ENCODE assay signal across 35 mouse cellular contexts in genomic region chr17:35213071-35213470, GRCm38 (mm10). TPM values are rescaled to one million over a fixed set of nuclear protein-coding genes. Genes with fewer than 3 reads are reported as not detected.
"Had no signal": no experiment of that assay in that cellular context is flagged by ENCODE, and none has a peak within 500 bp of the region (broad histone marks: within the 10 kb centered on the region; RNA-seq: fewer than 3 reads in every experiment).

No protein-coding gene starts in this region.

- H3K9me3 ChIP-seq: embryonic facial prominence, embryonic 10.5 days; embryonic facial prominence, embryonic 12.5 days; embryonic facial prominence, embryonic 13.5 days; embryonic facial prominence, embryonic 15.5 days; forebrain, embryonic 10.5 days; forebrain, embryonic 12.5 days; forebrain, embryonic 13.5 days; forebrain, embryonic 15.5 days had no signal

- H3K4me2 ChIP-seq: embryonic facial prominence, embryonic 12.5 days; embryonic facial prominence, embryonic 13.5 days; embryonic facial prominence, embryonic 15.5 days; forebrain, embryonic 12.5 days; forebrain, embryonic 13.5 days; forebrain, embryonic 15.5 days had no signal

- H3K9ac ChIP-seq: embryonic facial prominence, embryonic 12.5 days; embryonic facial prominence, embryonic 13.5 days; embryonic facial prominence, embryonic 15.5 days; forebrain, embryonic 12.5 days; forebrain, embryonic 13.5 days; forebrain, embryonic 15.5 days; forebrain, postnatal 0 days had no signal

- DNase-seq: cerebellum, adult 8-10 months; cerebellum, adult 9-10 months; cerebellum, adult 9-11 months; cerebellum, postnatal 10 days; cerebellum, postnatal 14 days; cerebellum, postnatal 25 days; cerebellum, postnatal 36 days; embryo, embryonic 11 days; forebrain, postnatal 0 days; gastrocnemius, adult 2 months; gastrocnemius, postnatal 14 days; gastrocnemius, postnatal 25 days; gastrocnemius, postnatal 36 days; heart, adult 11 months; heart, adult 18-20 months; heart, adult 2 months had no signal

- H3K27me3 ChIP-seq: embryonic facial prominence, embryonic 12.5 days; embryonic facial prominence, embryonic 13.5 days; embryonic facial prominence, embryonic 15.5 days; forebrain, embryonic 13.5 days; forebrain, embryonic 15.5 days had no signal

- H3K36me3 ChIP-seq: embryonic facial prominence, embryonic 10.5 days; embryonic facial prominence, embryonic 12.5 days; embryonic facial prominence, embryonic 13.5 days; embryonic facial prominence, embryonic 15.5 days; forebrain, embryonic 10.5 days; forebrain, embryonic 12.5 days; forebrain, embryonic 15.5 days had no signal

- ATAC-seq: forebrain, embryonic 13.5 days; forebrain, embryonic 14.5 days; forebrain, embryonic 15.5 days; forebrain, embryonic 16.5 days; forebrain, postnatal 0 days had no signal

- H3K4me1 ChIP-seq: forebrain, embryonic 12.5 days; forebrain, embryonic 13.5 days; forebrain, embryonic 15.5 days had no signal

- H3K4me3 ChIP-seq: embryonic facial prominence, embryonic 10.5 days; embryonic facial prominence, embryonic 12.5 days; embryonic facial prominence, embryonic 13.5 days; embryonic facial prominence, embryonic 15.5 days; erythroblast, embryonic 14.5 days; forebrain, embryonic 10.5 days; forebrain, embryonic 12.5 days; forebrain, embryonic 13.5 days; forebrain, embryonic 15.5 days; gastrocnemius, adult 2 months; heart, adult 2 months had no signal

- H3K27ac ChIP-seq: embryonic facial prominence, embryonic 10.5 days; embryonic facial prominence, embryonic 12.5 days; embryonic facial prominence, embryonic 13.5 days; embryonic facial prominence, embryonic 15.5 days; forebrain, embryonic 10.5 days; forebrain, embryonic 12.5 days; forebrain, embryonic 13.5 days; forebrain, embryonic 15.5 days; gastrocnemius, adult 2 months; heart, adult 2 months had no signal

RNA-seq across cellular contexts. Expression of gene Gm16181, which starts 7.6 kb away (rescaled TPM):
- total RNA-seq: common myeloid progenitor, adult 5-6 weeks; forebrain, postnatal 0 days; gastrocnemius, adult 18-20 months; gastrocnemius, adult 2 months; gastrocnemius, adult 8-10 months; gastrocnemius, postnatal 14 days; gastrocnemius, postnatal 36 days; heart, adult 18-20 months; heart, adult 2 months had no signal
- polyA plus RNA-seq: cortical plate, adult 2 months; embryonic facial prominence, embryonic 11.5 days; embryonic facial prominence, embryonic 12.5 days; embryonic facial prominence, embryonic 13.5 days; erythroblast, embryonic 14.5 days; forebrain, embryonic 10.5 days; forebrain, embryonic 11.5 days; forebrain, embryonic 14.5 days; forebrain, postnatal 0 days; frontal cortex, adult 2 months had no signal

RNA-seq across cellular contexts. Expression of gene Lta, which starts 7.9 kb away (rescaled TPM):
- total RNA-seq: common myeloid progenitor, adult 5-6 weeks; forebrain, postnatal 0 days; granulocyte monocyte progenitor cell, adult 5-6 weeks had no signal
- polyA plus RNA-seq: embryonic facial prominence, embryonic 10.5 days; embryonic facial prominence, embryonic 11.5 days; forebrain, embryonic 10.5 days; forebrain, embryonic 11.5 days; forebrain, embryonic 12.5 days; forebrain, embryonic 13.5 days had no signal

RNA-seq across cellular contexts. Expression of gene Tnf, which starts 11.3 kb away (rescaled TPM):
- total RNA-seq: gastrocnemius, adult 18-20 months; gastrocnemius, adult 2 months had no signal
- polyA plus RNA-seq: embryonic facial prominence, embryonic 10.5 days; embryonic facial prominence, embryonic 11.5 days; forebrain, embryonic 11.5 days; forebrain, embryonic 12.5 days; forebrain, embryonic 13.5 days; forebrain, embryonic 14.5 days; forebrain, embryonic 15.5 days; forebrain, embryonic 16.5 days; forebrain, postnatal 0 days had no signal

RNA-seq across cellular contexts. Expression of gene Ltb, which starts 18.8 kb away (rescaled TPM):
- total RNA-seq: gastrocnemius, adult 2 months; gastrocnemius, adult 8-10 months; gastrocnemius, postnatal 25 days had no signal
- polyA plus RNA-seq: forebrain, embryonic 12.5 days; forebrain, embryonic 13.5 days had no signal
